Mouse (Mus musculus): ENCODE results near the gene Gm10273.

DNA sequence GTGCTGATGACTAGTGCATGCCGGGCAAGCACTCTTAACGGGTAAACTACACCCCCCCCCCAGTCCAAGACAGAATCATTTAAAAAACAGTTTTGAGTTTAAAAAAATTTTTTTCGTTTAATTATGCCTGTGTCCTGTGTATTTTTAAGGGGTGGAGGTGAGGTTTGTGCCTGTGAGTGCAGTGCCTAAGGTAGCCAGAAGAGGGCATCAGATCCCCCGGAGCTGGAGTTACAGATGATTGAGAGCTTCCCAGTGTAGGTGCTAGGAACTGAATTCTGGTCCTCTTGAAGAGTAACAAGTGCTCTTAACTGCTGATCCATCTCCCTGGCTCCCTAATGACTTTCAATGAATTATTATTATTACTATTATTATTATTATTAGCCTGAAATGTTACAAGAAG lies 16.7 kb upstream of the Gm10273 start:
- no peak for TF ChIP-seq RCOR1 (IDR thresholded peaks at IDR 0.05; ENCODE audit: low read depth, low read length)
- no peak for TF ChIP-seq BHLHE40 (IDR thresholded peaks at IDR 0.05; ENCODE audit: borderline replicate concordance, low read depth, low read length)
- no peak for TF ChIP-seq EP300 (IDR thresholded peaks at IDR 0.05; ENCODE audit: low read depth in 1 of 2, low read length in 2 of 2)

Data from MEL (cell line).